Mouse (Mus musculus): ENCODE measurements around the gene Atp4a.
"Not testable (repeated sequence)": the region's sequence is repeated elsewhere in the genome, so short reads cannot be mapped to it uniquely, and the experiment has no call there.

Gene Atp4a

GRCm38 (mm10) chr7:30730064-30730722 is 18.2 kb downstream of the Atp4a start:
- peak; percentile 43 for DNase-seq (ENCODE audit: low read depth)

- DNase-seq (ENCODE audit: low read depth): no peak
Measured at GRCm38 (mm10) chr7:30736211-30736610, 24.2 kb downstream of the Atp4a start.

GRCm38 (mm10) chr7:30742570-30742969 is 30.6 kb downstream of the Atp4a start:
- not testable (repeated sequence) for DNase-seq (ENCODE audit: low read depth)

GRCm38 (mm10) chr7:30743617-30744016 is 31.6 kb downstream of the Atp4a start, which contains the start of gene Gapdhs:
Gene Gapdhs (minus strand): TSS chr7:30743681.
- not testable (repeated sequence) for DNase-seq (ENCODE audit: low read depth)

GRCm38 (mm10) chr7:30744022-30744598 is 32.1 kb downstream of the Atp4a start:
- no peak for DNase-seq (ENCODE audit: low read depth)

GRCm38 (mm10) chr7:30747525-30748204 is 35.7 kb downstream of the Atp4a start:
- DNase-seq (ENCODE audit: low read depth): no peak

- no peak for DNase-seq (ENCODE audit: low read depth)
Measured at GRCm38 (mm10) chr7:30749824-30750606, 38.0 kb downstream of the Atp4a start.

GRCm38 (mm10) chr7:30751086-30751669 is 39.2 kb downstream of the Atp4a start, which contains the start of gene Sbsn:
Gene Sbsn (plus strand): TSS chr7:30751471.
- no peak for DNase-seq (ENCODE audit: low read depth)

- no peak for DNase-seq (ENCODE audit: low read depth)
Measured at GRCm38 (mm10) chr7:30757001-30757400, 45.0 kb downstream of the Atp4a start.

- DNase-seq (ENCODE audit: low read depth): no peak
Measured at GRCm38 (mm10) chr7:30758853-30759252, 46.8 kb downstream of the Atp4a start.

- DNase-seq (ENCODE audit: low read depth): no peak
Measured at GRCm38 (mm10) chr7:30761769-30762352, 49.9 kb downstream of the Atp4a start.

- DNase-seq (ENCODE audit: low read depth): no peak
Measured at GRCm38 (mm10) chr7:30763456-30763855, 51.4 kb downstream of the Atp4a start, which contains the start of gene Dmkn. Gene Dmkn (plus strand): TSS chr7:30763756.

- no peak for DNase-seq (ENCODE audit: low read depth)
Measured at GRCm38 (mm10) chr7:30765173-30765572, 53.2 kb downstream of the Atp4a start.

- DNase-seq (ENCODE audit: low read depth): no peak
Measured at GRCm38 (mm10) chr7:30766408-30766807, 54.4 kb downstream of the Atp4a start.

GRCm38 (mm10) chr7:30769236-30769635 is 57.2 kb downstream of the Atp4a start:
- DNase-seq (ENCODE audit: low read depth): no peak
